Comparison of ENCODE assay signal across 18 mouse cellular contexts in genomic region chr2:43554216-43554615, GRCm38 (mm10). TPM values are rescaled to one million over a fixed set of nuclear protein-coding genes. Genes with fewer than 3 reads are reported as not detected.
"Had no signal": no experiment of that assay in that cellular context is flagged by ENCODE, and none has a peak within 500 bp of the region (broad histone marks: within the 10 kb centered on the region; RNA-seq: fewer than 3 reads in every experiment).

No protein-coding gene starts in this region.

- H3K4me2 ChIP-seq: lung, embryonic 14.5 days; midbrain, embryonic 12.5 days; neural tube, embryonic 13.5 days; neural tube, embryonic 15.5 days had no signal

- H3K27me3 ChIP-seq: midbrain, embryonic 12.5 days; neural tube, embryonic 13.5 days; neural tube, embryonic 15.5 days had no signal

- DNase-seq: lung, adult 18-20 months; lung, embryonic 14.5 days; lung, postnatal 10 days; lung, postnatal 4 days; midbrain, embryonic 14.5 days; retina, postnatal 1 day; right cerebral cortex, adult 18-20 months; right cerebral cortex, postnatal 25 days; right cerebral cortex, postnatal 4 days; spleen, adult 18-20 months; thymus, adult 18-20 months; thymus, postnatal 14 days; thymus, postnatal 36 days had no signal

- H3K27ac ChIP-seq: midbrain, embryonic 12.5 days; neural tube, embryonic 13.5 days; neural tube, embryonic 15.5 days had no signal

- H3K4me3 ChIP-seq: midbrain, embryonic 12.5 days; myocyte; neural tube, embryonic 13.5 days; neural tube, embryonic 15.5 days had no signal

- H3K4me1 ChIP-seq: midbrain, embryonic 12.5 days; neural tube, embryonic 13.5 days; neural tube, embryonic 15.5 days had no signal

- H3K36me3 ChIP-seq: midbrain, embryonic 12.5 days; neural tube, embryonic 13.5 days; neural tube, embryonic 15.5 days had no signal

- H3K9me3 ChIP-seq: midbrain, embryonic 12.5 days; neural tube, embryonic 13.5 days; neural tube, embryonic 15.5 days had no signal

- ATAC-seq: midbrain, embryonic 16.5 days had no signal

- H3K9ac ChIP-seq: lung, embryonic 14.5 days; midbrain, embryonic 12.5 days; neural tube, embryonic 13.5 days; neural tube, embryonic 15.5 days had no signal

RNA-seq across cellular contexts. Expression of gene Kynu, which starts 0.9 kb away (rescaled TPM):
- polyA plus RNA-seq: myocyte had no signal
